Mouse (Mus musculus): ENCODE results near the gene Mapk6.
A peak's percentile ranks its signal among the peaks of the same experiment; 100 is the strongest.
"Not testable (repeated sequence)": the region's sequence is repeated elsewhere in the genome, so short reads cannot be mapped to it uniquely, and the experiment has no call there.

The Mapk6 gene

GRCm38 (mm10) chr9:75382825-75383224 lies 27.0 kb downstream of the Mapk6 start:
- no peak for DNase-seq (ENCODE audit: low spot score)

GRCm38 (mm10) chr9:75378774-75379173 lies 31.0 kb downstream of the Mapk6 start:
- DNase-seq (ENCODE audit: low spot score) = no peak

GRCm38 (mm10) chr9:75376428-75376827 lies 33.4 kb downstream of the Mapk6 start:
- DNase-seq (ENCODE audit: low spot score) = no peak

GRCm38 (mm10) chr9:75375606-75376005 lies 34.2 kb downstream of the Mapk6 start:
- DNase-seq (ENCODE audit: low spot score) = no peak

GRCm38 (mm10) chr9:75368779-75369178 lies 41.0 kb downstream of the Mapk6 start:
- DNase-seq (ENCODE audit: low spot score) = no peak

- DNase-seq (ENCODE audit: low spot score) = no peak
These were observed 43.6 kb downstream of the Mapk6 start for GRCm38 (mm10) chr9:75366191-75366590.

- no peak for DNase-seq (ENCODE audit: low spot score)
These were observed 44.6 kb downstream of the Mapk6 start for GRCm38 (mm10) chr9:75365195-75365594.

GRCm38 (mm10) chr9:75363702-75364101 lies 46.1 kb downstream of the Mapk6 start:
- not testable (repeated sequence) for DNase-seq (ENCODE audit: low spot score)

GRCm38 (mm10) chr9:75363001-75363400 lies 46.8 kb downstream of the Mapk6 start:
- no peak for DNase-seq (ENCODE audit: low spot score)

- no peak for DNase-seq (ENCODE audit: low spot score)
These were observed 47.6 kb downstream of the Mapk6 start for GRCm38 (mm10) chr9:75362201-75362600.

- no peak for DNase-seq (ENCODE audit: low spot score)
These were observed 48.1 kb downstream of the Mapk6 start for GRCm38 (mm10) chr9:75361699-75362098.

- DNase-seq (ENCODE audit: low spot score) = peak; percentile 22
These were observed 52.6 kb downstream of the Mapk6 start for GRCm38 (mm10) chr9:75357087-75357654.

- no peak for DNase-seq (ENCODE audit: low spot score)
These were observed 54.0 kb downstream of the Mapk6 start for GRCm38 (mm10) chr9:75355783-75356182.

GRCm38 (mm10) chr9:75353094-75353493 lies 56.7 kb downstream of the Mapk6 start:
- DNase-seq (ENCODE audit: low spot score) = no peak

GRCm38 (mm10) chr9:75348641-75349040 lies 61.2 kb downstream of the Mapk6 start:
- DNase-seq (ENCODE audit: low spot score) = no peak

- DNase-seq (ENCODE audit: low spot score) = no peak
These were observed 61.7 kb downstream of the Mapk6 start for GRCm38 (mm10) chr9:75348066-75348465.

- DNase-seq (ENCODE audit: low spot score) = no peak
These were observed 62.3 kb downstream of the Mapk6 start, which contains the start of gene Bcl2l10 for GRCm38 (mm10) chr9:75347458-75347857. Gene Bcl2l10, plus strand, starts transcription at chr9:75347758.

- no peak for DNase-seq (ENCODE audit: low spot score)
These were observed 67.4 kb downstream of the Mapk6 start for GRCm38 (mm10) chr9:75342433-75342832.

- no peak for DNase-seq (ENCODE audit: low spot score)
These were observed 71.8 kb downstream of the Mapk6 start for GRCm38 (mm10) chr9:75338016-75338415.

- DNase-seq (ENCODE audit: low spot score) = no peak
These were observed 75.4 kb downstream of the Mapk6 start for GRCm38 (mm10) chr9:75334440-75334839.

- no peak for DNase-seq (ENCODE audit: low spot score)
These were observed 79.0 kb downstream of the Mapk6 start for GRCm38 (mm10) chr9:75330821-75331220.

- DNase-seq (ENCODE audit: low spot score) = no peak
These were observed 81.8 kb downstream of the Mapk6 start for GRCm38 (mm10) chr9:75328047-75328446.

GRCm38 (mm10) chr9:75322099-75322885 lies 87.5 kb downstream of the Mapk6 start:
- no peak for DNase-seq (ENCODE audit: low spot score)

GRCm38 (mm10) chr9:75319365-75319764 lies 90.4 kb downstream of the Mapk6 start:
- DNase-seq (ENCODE audit: low spot score) = no peak

Measured in layer of hippocampus, adult 9-10 months (tissue).